Mouse (Mus musculus): ENCODE results near the gene Olfr1241. TPM values are rescaled to one million over a fixed set of nuclear protein-coding genes. Genes with fewer than 3 reads are reported as not detected.

Gene Olfr1241
- not detected in 2 replicates for polyA plus RNA-seq (2015; fragmentation: Nextera tagmentation; extraction: Ambion mirVana)

- Histone ChIP-seq H3K9ac (no peak within 1 kb of the TSS), H3K27me3 (no peaks in the 10 kb centered on the region), H3K27ac (no peak within 1 kb of the TSS), H3K4me1 (replicated peaks) (no peaks in the 10 kb centered on the region), H3K36me3 (no peaks in the 10 kb centered on the region), H3K4me2 (no peak within 1 kb of the TSS), H3K9me3 (no peaks in the 10 kb centered on the region), H3K4me3 (no peak within 1 kb of the TSS)
- ATAC-seq (ENCODE audit: low FRiP score), result no peak
These were observed at the start of gene Olfr1241 for GRCm38 (mm10) chr2:89487026-89487425. TSS of gene Olfr1241 (minus strand) at chr2:89487126.

- no peaks in the 10 kb centered on the region for H3K36me3 ChIP-seq
- no peak within 1 kb of the TSS for H3K27ac ChIP-seq
- no peak within 1 kb of the TSS for H3K4me3 ChIP-seq
- ATAC-seq (ENCODE audit: low FRiP score), result no peak
- no peaks in the 10 kb centered on the region for H3K9me3 ChIP-seq
- H3K4me2 ChIP-seq, result no peak within 1 kb of the TSS
- no peak within 1 kb of the TSS for H3K9ac ChIP-seq
- no peaks in the 10 kb centered on the region for H3K27me3 ChIP-seq
- WGBS, result 100% methylated on average over 1 of the region's 1 CpGs
- no peaks in the 10 kb centered on the region for H3K4me1 ChIP-seq (replicated peaks)
These were observed 44.5 kb upstream of the Olfr1241 start, which contains the start of gene Olfr1243 for GRCm38 (mm10) chr2:89531387-89531786. TSS of gene Olfr1243 (minus strand) at chr2:89531487.

GRCm38 (mm10) chr2:89498235-89498634 is 11.3 kb upstream of the Olfr1241 start, which contains the start of gene Olfr1242:
TSS of gene Olfr1242 (minus strand) at chr2:89498335.
- no peak within 1 kb of the TSS for H3K27ac ChIP-seq
- H3K36me3 ChIP-seq, result no peaks in the 10 kb centered on the region
- H3K27me3 ChIP-seq, result no peaks in the 10 kb centered on the region
- WGBS, result 89% methylated on average over 1 of the region's 1 CpGs
- H3K9ac ChIP-seq, result no peak within 1 kb of the TSS
- H3K9me3 ChIP-seq, result no peaks in the 10 kb centered on the region
- H3K4me1 ChIP-seq (replicated peaks), result no peaks in the 10 kb centered on the region
- ATAC-seq (ENCODE audit: low FRiP score), result no peak
- no peak within 1 kb of the TSS for H3K4me2 ChIP-seq
- H3K4me3 ChIP-seq, result no peak within 1 kb of the TSS

GRCm38 (mm10) chr2:89442900-89443299 is 44.0 kb downstream of the Olfr1241 start, which contains the start of gene Olfr1240:
TSS of gene Olfr1240 (minus strand) at chr2:89443000.
- no peak within 1 kb of the TSS for H3K4me3 ChIP-seq
- H3K4me2 ChIP-seq, result no peak within 1 kb of the TSS
- 87% methylated on average over 3 of the region's 3 CpGs for WGBS
- H3K9ac ChIP-seq, result no peak within 1 kb of the TSS
- ATAC-seq (ENCODE audit: low FRiP score), result no peak
- H3K4me1 ChIP-seq (replicated peaks), result no peaks in the 10 kb centered on the region
- no peaks in the 10 kb centered on the region for H3K27me3 ChIP-seq
- no peaks in the 10 kb centered on the region for H3K36me3 ChIP-seq
- H3K9me3 ChIP-seq, result no peaks in the 10 kb centered on the region
- H3K27ac ChIP-seq, result no peak within 1 kb of the TSS

Other genes starting within 250 kb of the Olfr1241 start
- not detected in 2 replicates for gene Olfr1228, start 233.1 kb downstream of the Olfr1241 start, polyA plus RNA-seq (2015; fragmentation: Nextera tagmentation; extraction: Ambion mirVana)
- not detected in 2 replicates for gene Olfr1229, start 199.1 kb downstream of the Olfr1241 start, polyA plus RNA-seq (2015; fragmentation: Nextera tagmentation; extraction: Ambion mirVana)
- not detected in 2 replicates for gene Olfr1230, start 189.9 kb downstream of the Olfr1241 start, polyA plus RNA-seq (2015; fragmentation: Nextera tagmentation; extraction: Ambion mirVana)
- not detected in 2 replicates for gene Olfr1231, start 180.1 kb downstream of the Olfr1241 start, polyA plus RNA-seq (2015; fragmentation: Nextera tagmentation; extraction: Ambion mirVana)
- not detected in 2 replicates for gene Olfr1232, start 157.5 kb downstream of the Olfr1241 start, polyA plus RNA-seq (2015; fragmentation: Nextera tagmentation; extraction: Ambion mirVana)
- gene Olfr1233, start 144.7 kb downstream of the Olfr1241 start, polyA plus RNA-seq (2015; fragmentation: Nextera tagmentation; extraction: Ambion mirVana), result not detected in 2 replicates
- not detected in 2 replicates for gene Olfr1234, start 122.3 kb downstream of the Olfr1241 start, polyA plus RNA-seq (2015; fragmentation: Nextera tagmentation; extraction: Ambion mirVana)
- gene Olfr1238, start 77.5 kb downstream of the Olfr1241 start, polyA plus RNA-seq (2015; fragmentation: Nextera tagmentation; extraction: Ambion mirVana), result not detected in 2 replicates
- gene Olfr1239, start 66.7 kb downstream of the Olfr1241 start, polyA plus RNA-seq (2015; fragmentation: Nextera tagmentation; extraction: Ambion mirVana), result not detected in 2 replicates
- gene Olfr1240, start 44.1 kb downstream of the Olfr1241 start, polyA plus RNA-seq (2015; fragmentation: Nextera tagmentation; extraction: Ambion mirVana), result not detected in 2 replicates
- not detected in 2 replicates for gene Olfr1242, start 11.2 kb upstream of the Olfr1241 start, polyA plus RNA-seq (2015; fragmentation: Nextera tagmentation; extraction: Ambion mirVana)
- not detected in 2 replicates for gene Olfr1243, start 44.4 kb upstream of the Olfr1241 start, polyA plus RNA-seq (2015; fragmentation: Nextera tagmentation; extraction: Ambion mirVana)
- gene Olfr1245, start 91.3 kb upstream of the Olfr1241 start, polyA plus RNA-seq (2015; fragmentation: Nextera tagmentation; extraction: Ambion mirVana), result not detected in 2 replicates
- not detected in 2 replicates for gene Olfr1246, start 106.0 kb upstream of the Olfr1241 start, polyA plus RNA-seq (2015; fragmentation: Nextera tagmentation; extraction: Ambion mirVana)
- not detected in 2 replicates for gene Olfr1247, start 127.0 kb upstream of the Olfr1241 start, polyA plus RNA-seq (2015; fragmentation: Nextera tagmentation; extraction: Ambion mirVana)
- not detected in 2 replicates for gene Olfr1248, start 131.1 kb upstream of the Olfr1241 start, polyA plus RNA-seq (2015; fragmentation: Nextera tagmentation; extraction: Ambion mirVana)
- gene Olfr1249, start 147.9 kb upstream of the Olfr1241 start, polyA plus RNA-seq (2015; fragmentation: Nextera tagmentation; extraction: Ambion mirVana), result not detected in 2 replicates
- gene Olfr1250, start 174.3 kb upstream of the Olfr1241 start, polyA plus RNA-seq (2015; fragmentation: Nextera tagmentation; extraction: Ambion mirVana), result not detected in 2 replicates
- gene Olfr1251, start 184.8 kb upstream of the Olfr1241 start, polyA plus RNA-seq (2015; fragmentation: Nextera tagmentation; extraction: Ambion mirVana), result not detected in 2 replicates
- gene Olfr1252, start 237.9 kb upstream of the Olfr1241 start, polyA plus RNA-seq (2015; fragmentation: Nextera tagmentation; extraction: Ambion mirVana), result not detected in 2 replicates